Mouse (Mus musculus): ENCODE measurements at regions not wholly inside any gene's neighbourhood (a gene's known extent, or its start where the extent isn't known, plus 50 kb on each side); places are given as distances from the start of the nearest gene placed in this dataset.

- DNase-seq (ENCODE audit: low spot score in 2 of 2), result no peak
Measured at GRCm38 (mm10) chr6:116896132-116896630, 179.5 kb upstream of the Tmem72 start.

GRCm38 (mm10) chr6:116901816-116902215 lies 185.1 kb upstream of the Tmem72 start:
- no peak for DNase-seq (ENCODE audit: low spot score in 2 of 2)

GRCm38 (mm10) chr6:116902371-116902770 lies 185.7 kb upstream of the Tmem72 start:
- DNase-seq (ENCODE audit: low spot score in 2 of 2), result no peak

GRCm38 (mm10) chr6:116906426-116907172 lies 189.9 kb upstream of the Tmem72 start:
- DNase-seq (ENCODE audit: low spot score in 2 of 2), result no peak

- DNase-seq (ENCODE audit: low spot score in 2 of 2), result no peak
Measured at GRCm38 (mm10) chr6:116910607-116911006, 193.9 kb upstream of the Tmem72 start.

GRCm38 (mm10) chr6:116912161-116912560 lies 195.4 kb upstream of the Tmem72 start:
- no peak for DNase-seq (ENCODE audit: low spot score in 2 of 2)

GRCm38 (mm10) chr6:116914073-116914472 lies 197.4 kb upstream of the Tmem72 start:
- no peak for DNase-seq (ENCODE audit: low spot score in 2 of 2)

GRCm38 (mm10) chr6:116935024-116935423 lies 218.3 kb upstream of the Tmem72 start:
- no peak for DNase-seq (ENCODE audit: low spot score in 2 of 2)

- DNase-seq (ENCODE audit: low spot score in 2 of 2), result no peak
Measured at GRCm38 (mm10) chr6:116941576-116941975, 224.9 kb upstream of the Tmem72 start.

GRCm38 (mm10) chr6:116942696-116943095 lies 225.6 kb upstream of the Cxcl12 start:
- DNase-seq (ENCODE audit: low spot score in 2 of 2), result peak in 1 of 2 experiments; percentile 5

GRCm38 (mm10) chr6:116946083-116946732 lies 222.1 kb upstream of the Cxcl12 start:
- DNase-seq (ENCODE audit: low spot score in 2 of 2), result no peak

GRCm38 (mm10) chr6:116959611-116960010 lies 208.7 kb upstream of the Cxcl12 start:
- DNase-seq (ENCODE audit: low spot score in 2 of 2), result no peak

GRCm38 (mm10) chr6:116960641-116961040 lies 207.7 kb upstream of the Cxcl12 start:
- DNase-seq (ENCODE audit: low spot score in 2 of 2), result no peak

GRCm38 (mm10) chr6:116966436-116966835 lies 201.9 kb upstream of the Cxcl12 start:
- no peak for DNase-seq (ENCODE audit: low spot score in 2 of 2)

GRCm38 (mm10) chr6:116969381-116969910 lies 198.9 kb upstream of the Cxcl12 start:
- no peak for DNase-seq (ENCODE audit: low spot score in 2 of 2)

- DNase-seq (ENCODE audit: low spot score in 2 of 2), result no peak
Measured at GRCm38 (mm10) chr6:116974841-116975240, 193.5 kb upstream of the Cxcl12 start.

- no peak for DNase-seq (ENCODE audit: low spot score in 2 of 2)
Measured at GRCm38 (mm10) chr6:116980349-116980995, 187.9 kb upstream of the Cxcl12 start.

GRCm38 (mm10) chr6:116985147-116985737 lies 183.1 kb upstream of the Cxcl12 start:
- no peak for DNase-seq (ENCODE audit: low spot score in 2 of 2)

GRCm38 (mm10) chr6:116986266-116987000 lies 181.9 kb upstream of the Cxcl12 start:
- peak in 1 of 2 experiments; percentile 51 for DNase-seq (ENCODE audit: low spot score in 2 of 2)

GRCm38 (mm10) chr6:116987243-116987642 lies 181.1 kb upstream of the Cxcl12 start:
- DNase-seq (ENCODE audit: low spot score in 2 of 2), result no peak
